ENCODE assay signal across 16 mouse cellular contexts in the genomic region with DNA sequence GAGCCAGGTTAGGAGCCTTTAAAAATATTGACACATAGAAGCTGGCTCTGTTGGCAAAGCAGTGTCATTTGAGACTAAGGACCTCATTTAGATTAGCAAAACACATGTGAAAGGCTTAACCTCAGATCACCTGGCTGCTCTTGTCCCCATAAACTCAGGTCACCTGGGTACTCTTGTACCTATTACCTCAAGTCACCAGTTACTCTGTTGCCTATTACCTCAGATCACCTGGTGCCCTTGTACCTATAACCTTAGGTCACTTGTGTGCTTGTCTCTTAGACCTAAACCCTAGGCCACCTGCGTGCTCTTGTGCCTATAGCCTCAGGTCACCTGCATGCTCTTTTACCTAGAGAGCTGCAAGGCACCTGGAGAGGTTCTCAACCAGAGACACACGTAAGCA.
DNase-seq lines count a peak whose midpoint lies in the region; ATAC-seq and TF ChIP-seq lines count a peak whose summit lies in the region.
"Had no signal": no experiment of that assay in that cellular context is flagged by ENCODE, and none has a peak within 500 bp of the region (broad histone marks: within the 10 kb centered on the region; RNA-seq: fewer than 3 reads in every experiment).

No protein-coding gene starts in this region.

- 77% methylated on average over 2 of the region's 2 CpGs for WGBS in heart, adult 2 months
- WGBS in neural tube, embryonic 11.5 days: 94% methylated on average over 2 of the region's 2 CpGs
- 96% methylated on average over 2 of the region's 2 CpGs for WGBS in midbrain, embryonic 14.5 days

- H3K9ac ChIP-seq in heart, adult 2 months (ENCODE audit: low read depth, low read length): no peak overlapping the region
- H3K9ac ChIP-seq in neural tube, embryonic 11.5 days (ENCODE audit: low read length): no peak overlapping the region
- no peak overlapping the region for H3K9ac ChIP-seq in midbrain, embryonic 14.5 days (replicated peaks; ENCODE audit: low read length)
- H3K9ac ChIP-seq: embryonic facial prominence, embryonic 12.5 days; lung, embryonic 15.5 days had no signal

- peak overlapping the region; percentile 30 for H3K4me2 ChIP-seq in neural tube, embryonic 11.5 days (ENCODE audit: low read depth)
- H3K4me2 ChIP-seq in midbrain, embryonic 14.5 days (ENCODE audit: low read length): peak overlapping the region; percentile 60
- H3K4me2 ChIP-seq: embryonic facial prominence, embryonic 12.5 days; lung, embryonic 15.5 days had no signal

- intact Hi-C loops in heart, adult 2 months (cut with DNase I): no loop called here
- intact Hi-C loops in left cerebral cortex, postnatal 4 days (cut with DNase I): no loop called here

- no peaks in the 10 kb centered on the region; the same call in 1 of the 2 replicates for H3K27me3 ChIP-seq in heart, adult 2 months (ENCODE audit: control insufficient read depth, insufficient read depth, low read length)
- H3K27me3 ChIP-seq in neural tube, embryonic 11.5 days (ENCODE audit: control insufficient read depth, insufficient read depth, low read length): peaks cover 27% of the 10 kb centered on the region
- peaks cover 4% of the 10 kb centered on the region for H3K27me3 ChIP-seq in midbrain, embryonic 14.5 days (ENCODE audit: control insufficient read depth, insufficient read depth, low read length)

- DNase-seq in heart, adult 2 months: no peak
- no peak for DNase-seq in heart, adult 9 months (ENCODE audit: low spot score in 2 of 2)
- no peak for DNase-seq in neural tube, embryonic 11.5 days (ENCODE audit: low spot score)
- DNase-seq in neural tube, embryonic 10.5 days (ENCODE audit: extremely low spot score, low spot score): no peak
- no peak for DNase-seq in midbrain, embryonic 14.5 days
- DNase-seq in left cerebral cortex, postnatal 4 days: no peak
- DNase-seq: adrenal gland, adult 8-10 months; B cell, adult 2 months; cerebellum, postnatal 25 days; kidney, postnatal 25 days; layer of hippocampus, postnatal 36 days had no signal

- no peak for TF ChIP-seq EP300 in heart, adult 2 months (IDR thresholded peaks at IDR 0.05; ENCODE audit: insufficient read depth, low read depth, low read length)

- TF ChIP-seq CTCF in heart, adult 2 months (IDR thresholded peaks at IDR 0.05): no peak

- TF ChIP-seq POLR2A in heart, adult 2 months (IDR thresholded peaks at IDR 0.05; ENCODE audit: insufficient read depth, low read depth, low read length): no peak

- ATAC-seq in neural tube, embryonic 11.5 days (ENCODE audit: insufficient read depth, low FRiP score, low TSS enrichment): no peak
- no peak for ATAC-seq in midbrain, embryonic 14.5 days (ENCODE audit: low FRiP score, low TSS enrichment)
- no peak for ATAC-seq in CD4-positive, CD25-positive, alpha-beta regulatory T cell, adult 4 months
- ATAC-seq: inflammation-experienced regulatory T-cells, adult 6 months had no signal

- no peaks in the 10 kb centered on the region for H3K79me2 ChIP-seq in heart, adult 2 months (replicated peaks; ENCODE audit: control insufficient read depth, insufficient read depth, low read length)

- peak overlapping the region; percentile 16; the same call in 1 of the 2 replicates for H3K4me3 ChIP-seq in heart, adult 2 months
- peak overlapping the region; percentile 7; the same call in 1 of the 2 replicates for H3K4me3 ChIP-seq in neural tube, embryonic 11.5 days (ENCODE audit: low read depth, low read length)
- H3K4me3 ChIP-seq in midbrain, embryonic 14.5 days (replicated peaks; ENCODE audit: low read depth, low read length): peak overlapping the region; percentile 11
- H3K4me3 ChIP-seq: embryonic facial prominence, embryonic 12.5 days; lung, embryonic 15.5 days had no signal

- H3K4me1 ChIP-seq in heart, adult 2 months (ENCODE audit: control insufficient read depth, insufficient read depth, low read length): no peaks in the 10 kb centered on the region; the same call in 1 of the 2 replicates
- H3K4me1 ChIP-seq in neural tube, embryonic 11.5 days (ENCODE audit: control insufficient read depth, insufficient read depth, low read length): peaks cover 13% of the 10 kb centered on the region
- H3K4me1 ChIP-seq in midbrain, embryonic 14.5 days (ENCODE audit: control insufficient read depth, insufficient read depth, low read length): peaks cover 31% of the 10 kb centered on the region

- H3K9me3 ChIP-seq in neural tube, embryonic 11.5 days (ENCODE audit: control insufficient read depth, low read length): no peaks in the 10 kb centered on the region
- no peaks in the 10 kb centered on the region for H3K9me3 ChIP-seq in midbrain, embryonic 14.5 days (ENCODE audit: control insufficient read depth, low read length)
- H3K9me3 ChIP-seq: embryonic facial prominence, embryonic 12.5 days; lung, embryonic 15.5 days had no signal

- H3K27ac ChIP-seq in heart, adult 2 months: no peak overlapping the region
- H3K27ac ChIP-seq in neural tube, embryonic 11.5 days (ENCODE audit: low read depth, low read length): no peak overlapping the region
- no peak overlapping the region for H3K27ac ChIP-seq in midbrain, embryonic 14.5 days (replicated peaks; ENCODE audit: low read depth, low read length)
- H3K27ac ChIP-seq: embryonic facial prominence, embryonic 12.5 days; lung, embryonic 15.5 days; stomach, postnatal 0 days had no signal

- H3K36me3 ChIP-seq in heart, adult 2 months (ENCODE audit: control insufficient read depth, insufficient read depth, low read length): no peaks in the 10 kb centered on the region
- H3K36me3 ChIP-seq in neural tube, embryonic 11.5 days (ENCODE audit: control insufficient read depth, insufficient read depth, low read length): no peaks in the 10 kb centered on the region
- H3K36me3 ChIP-seq in midbrain, embryonic 14.5 days (ENCODE audit: control insufficient read depth, insufficient read depth, low read length): no peaks in the 10 kb centered on the region
- H3K36me3 ChIP-seq: embryonic facial prominence, embryonic 12.5 days; lung, embryonic 15.5 days had no signal
